Mouse (Mus musculus) liver, adult 2 months (tissue): Measurements from ENCODE around the gene Gm9508.

Source experiments
- CTCF ChIP-seq: fragments of 200-500 bp; IDR thresholded peaks from 2 replicates; pipeline ENCODE4 v1.5.1; 2011; ENCODE audit warnings: low read depth, low read length, control low read depth
- POLR2A ChIP-seq: fragments of 200-500 bp; IDR thresholded peaks from 2 replicates; pipeline ENCODE4 v1.6.1; 2011; ENCODE audit warnings: low read length, control low read depth; ENCODE audit not compliant: insufficient read depth; ENCODE audit errors: extremely low read depth

- TF ChIP-seq CTCF (no peak), POLR2A (no peak)
Measured at GRCm38 (mm10) chr10:77658286-77658994, 38.6 kb downstream of the Gm9508 start.
